Comparison of ENCODE assay signal across 18 mouse cellular contexts in genomic region chr2:92349589-92350425, GRCm38 (mm10). TPM values are rescaled to one million over a fixed set of nuclear protein-coding genes. Genes with fewer than 3 reads are reported as not detected.
A peak's percentile ranks its signal among the peaks of the same experiment; 100 is the strongest.
DNase-seq lines count a peak whose midpoint lies in the region; ATAC-seq lines count a peak whose summit lies in the region.
"Had no signal": no experiment of that assay in that cellular context is flagged by ENCODE, and none has a peak within 500 bp of the region (broad histone marks: within the 10 kb centered on the region; RNA-seq: fewer than 3 reads in every experiment).

No protein-coding gene starts in this region.

- no peak overlapping the region for H3K4me2 ChIP-seq in hindbrain, embryonic 16.5 days (ENCODE audit: low read length)
- no peak overlapping the region for H3K4me2 ChIP-seq in liver, embryonic 16.5 days (ENCODE audit: low read depth, low read length)
- H3K4me2 ChIP-seq in liver, embryonic 12.5 days, result no peak overlapping the region
- H3K4me2 ChIP-seq: forebrain, embryonic 13.5 days; neural tube, embryonic 12.5 days; stomach, embryonic 15.5 days had no signal

- H3K4me1 ChIP-seq in hindbrain, embryonic 16.5 days (ENCODE audit: control insufficient read depth, insufficient read depth, low read depth, low read length), result no peaks in the 10 kb centered on the region
- H3K4me1 ChIP-seq in hindbrain, embryonic 10.5 days (replicated peaks), result peaks cover 22% of the 10 kb centered on the region; the same call in 1 of the 2 replicates
- no peaks in the 10 kb centered on the region; the same call in 1 of the 2 replicates for H3K4me1 ChIP-seq in liver, embryonic 16.5 days (ENCODE audit: control insufficient read depth, low read depth, low read length)
- no peaks in the 10 kb centered on the region for H3K4me1 ChIP-seq in liver, embryonic 12.5 days
- H3K4me1 ChIP-seq: neural tube, embryonic 12.5 days; stomach, embryonic 15.5 days had no signal

- H3K4me3 ChIP-seq in hindbrain, embryonic 16.5 days (ENCODE audit: low read length), result no peak overlapping the region
- H3K4me3 ChIP-seq in hindbrain, embryonic 10.5 days, result no peak overlapping the region
- H3K4me3 ChIP-seq in liver, embryonic 16.5 days (ENCODE audit: low read depth, low read length), result no peak overlapping the region
- no peak overlapping the region for H3K4me3 ChIP-seq in liver, embryonic 12.5 days
- H3K4me3 ChIP-seq: forebrain, embryonic 13.5 days; neural tube, embryonic 12.5 days; stomach, embryonic 15.5 days had no signal

- peak; percentile 82 for ATAC-seq in hindbrain, embryonic 16.5 days
- peak; percentile 55 for ATAC-seq in liver, embryonic 16.5 days (ENCODE audit: low read depth)
- no peak for ATAC-seq in liver, embryonic 12.5 days
- ATAC-seq: forebrain, embryonic 13.5 days; Patski had no signal

- H3K27ac ChIP-seq in hindbrain, embryonic 16.5 days (ENCODE audit: low read depth, low read length), result 0 out of 2 replicates have a peak overlapping the region, but pooled peaks have one; percentile 9
- H3K27ac ChIP-seq in hindbrain, embryonic 10.5 days, result no peak overlapping the region
- no peak overlapping the region for H3K27ac ChIP-seq in liver, embryonic 16.5 days (ENCODE audit: low read length)
- H3K27ac ChIP-seq in liver, embryonic 12.5 days, result no peak overlapping the region
- H3K27ac ChIP-seq: forebrain, embryonic 13.5 days; neural tube, embryonic 12.5 days; stomach, embryonic 15.5 days had no signal

- H3K9ac ChIP-seq in hindbrain, embryonic 16.5 days (ENCODE audit: low read depth, low read length), result no peak overlapping the region
- no peak overlapping the region for H3K9ac ChIP-seq in liver, embryonic 16.5 days (ENCODE audit: low read depth, low read length)
- no peak overlapping the region for H3K9ac ChIP-seq in liver, embryonic 12.5 days
- H3K9ac ChIP-seq: forebrain, embryonic 13.5 days; neural tube, embryonic 12.5 days; stomach, embryonic 15.5 days had no signal

- no peaks in the 10 kb centered on the region for H3K9me3 ChIP-seq in hindbrain, embryonic 16.5 days (ENCODE audit: control insufficient read depth, low read length)
- no peaks in the 10 kb centered on the region for H3K9me3 ChIP-seq in hindbrain, embryonic 10.5 days
- H3K9me3 ChIP-seq in liver, embryonic 16.5 days (replicated peaks; ENCODE audit: control insufficient read depth, low read length), result no peaks in the 10 kb centered on the region
- no peaks in the 10 kb centered on the region for H3K9me3 ChIP-seq in liver, embryonic 12.5 days (replicated peaks)
- H3K9me3 ChIP-seq: forebrain, embryonic 13.5 days; neural tube, embryonic 12.5 days; stomach, embryonic 15.5 days had no signal

- H3K27me3 ChIP-seq in hindbrain, embryonic 16.5 days (replicated peaks; ENCODE audit: control insufficient read depth, insufficient read depth, low read length), result no peaks in the 10 kb centered on the region
- no peaks in the 10 kb centered on the region for H3K27me3 ChIP-seq in hindbrain, embryonic 10.5 days (ENCODE audit: insufficient read depth, poor library complexity, severe bottlenecking)
- H3K27me3 ChIP-seq in liver, embryonic 16.5 days (ENCODE audit: control insufficient read depth, insufficient read depth, low read depth, low read length), result no peaks in the 10 kb centered on the region
- H3K27me3 ChIP-seq in liver, embryonic 12.5 days (replicated peaks), result no peaks in the 10 kb centered on the region
- H3K27me3 ChIP-seq: forebrain, embryonic 13.5 days; neural tube, embryonic 12.5 days; Patski; stomach, embryonic 15.5 days had no signal

- peaks cover 17% of the 10 kb centered on the region for H3K36me3 ChIP-seq in hindbrain, embryonic 16.5 days (ENCODE audit: control insufficient read depth, insufficient read depth, low read length)
- H3K36me3 ChIP-seq in hindbrain, embryonic 10.5 days, result peaks cover 91% of the 10 kb centered on the region
- H3K36me3 ChIP-seq in liver, embryonic 16.5 days (ENCODE audit: control insufficient read depth, insufficient read depth), result no peaks in the 10 kb centered on the region; the same call in 1 of the 2 replicates
- peaks cover 24% of the 10 kb centered on the region for H3K36me3 ChIP-seq in liver, embryonic 12.5 days

- DNase-seq in embryo, embryonic 10 days (ENCODE audit: low spot score), result peak; percentile 72
- DNase-seq in embryo, embryonic 11 days, result no peak
- no peak for DNase-seq in hindbrain, embryonic 10.5 days (ENCODE audit: low spot score)
- peak; percentile 81 for DNase-seq in yolk sac, embryonic 10.5 days (ENCODE audit: low spot score)
- no peak for DNase-seq in left cerebral cortex, adult 8-10 months (ENCODE audit: low spot score in 2 of 2)
- DNase-seq: kidney, adult 11 months; layer of hippocampus, adult 9-11 months; left cerebral cortex, postnatal 4 days; lung, adult 2 months; midbrain, embryonic 14.5 days; thymus, postnatal 14 days had no signal

- 72% methylated on average over 6 of the region's 6 CpGs for WGBS in hindbrain, embryonic 16.5 days
- WGBS in hindbrain, embryonic 10.5 days, result 68% methylated on average over 6 of the region's 6 CpGs
- WGBS in liver, embryonic 16.5 days (ENCODE audit: insufficient replicate concordance), result 53% methylated on average over 6 of the region's 6 CpGs
- WGBS in liver, embryonic 12.5 days (ENCODE audit: insufficient replicate concordance), result 57% methylated on average over 6 of the region's 6 CpGs

RNA-seq across cellular contexts. Expression of gene Pex16, which starts 24.7 kb away (rescaled TPM):
- 43.5 and 45.6 TPM in 2 replicates for polyA plus RNA-seq in hindbrain, embryonic 16.5 days (2015; fragmentation: Nextera tagmentation; extraction: Ambion mirVana)
- polyA plus RNA-seq in hindbrain, embryonic 10.5 days (2016; fragmentation: Nextera tagmentation; extraction: Ambion mirVana), result 26.0 and 30.1 TPM in 2 replicates
- polyA plus RNA-seq in liver, embryonic 16.5 days (2015; fragmentation: Nextera tagmentation; extraction: Ambion mirVana), result 23.7 and 24.6 TPM in 2 replicates
- polyA plus RNA-seq in liver, embryonic 12.5 days (2016; fragmentation: Nextera tagmentation; extraction: Ambion mirVana), result 20.1 and 21.2 TPM in 2 replicates
- total RNA-seq in left cerebral cortex, adult 8-10 months (2022), result 10 to 100 TPM; 31.7 to 33.7 (median 32.7) TPM

RNA-seq across cellular contexts. Expression of gene Large2, which starts 24.9 kb away (rescaled TPM):
- 1.7 and 2.3 TPM in 2 replicates for polyA plus RNA-seq in hindbrain, embryonic 16.5 days (2015; fragmentation: Nextera tagmentation; extraction: Ambion mirVana)
- 7.8 and 12.5 TPM in 2 replicates for polyA plus RNA-seq in hindbrain, embryonic 10.5 days (2016; fragmentation: Nextera tagmentation; extraction: Ambion mirVana)
- 2.5 and 3.5 TPM in 2 replicates for polyA plus RNA-seq in liver, embryonic 16.5 days (2015; fragmentation: Nextera tagmentation; extraction: Ambion mirVana)
- polyA plus RNA-seq in liver, embryonic 12.5 days (2016; fragmentation: Nextera tagmentation; extraction: Ambion mirVana), result 1.8 and 2.0 TPM in 2 replicates
- 1 to 10 TPM in 2 of 4 experiments, under 1 TPM in 2; 0.50 to 1.5 (median 0.85) TPM for total RNA-seq in left cerebral cortex, adult 8-10 months (2022)

RNA-seq across cellular contexts. Expression of gene 1700029I15Rik, which starts 32.5 kb away (rescaled TPM):
- 5.8 and 7.7 TPM in 2 replicates for polyA plus RNA-seq in hindbrain, embryonic 16.5 days (2015; fragmentation: Nextera tagmentation; extraction: Ambion mirVana)
- 3.3 and 4.3 TPM in 2 replicates for polyA plus RNA-seq in hindbrain, embryonic 10.5 days (2016; fragmentation: Nextera tagmentation; extraction: Ambion mirVana)
- 1.1 and 1.5 TPM in 2 replicates for polyA plus RNA-seq in liver, embryonic 16.5 days (2015; fragmentation: Nextera tagmentation; extraction: Ambion mirVana)
- 1.1 and 1.4 TPM in 2 replicates for polyA plus RNA-seq in liver, embryonic 12.5 days (2016; fragmentation: Nextera tagmentation; extraction: Ambion mirVana)
- 1 to 10 TPM; 2.1 to 4.8 (median 3.4) TPM for total RNA-seq in left cerebral cortex, adult 8-10 months (2022)

RNA-seq across cellular contexts. Expression of gene Mapk8ip1, which starts 51.3 kb away (rescaled TPM):
- 112 and 130 TPM in 2 replicates for polyA plus RNA-seq in hindbrain, embryonic 16.5 days (2015; fragmentation: Nextera tagmentation; extraction: Ambion mirVana)
- 55.0 and 75.5 TPM in 2 replicates for polyA plus RNA-seq in hindbrain, embryonic 10.5 days (2016; fragmentation: Nextera tagmentation; extraction: Ambion mirVana)
- 1.2 and 1.8 TPM in 2 replicates for polyA plus RNA-seq in liver, embryonic 16.5 days (2015; fragmentation: Nextera tagmentation; extraction: Ambion mirVana)
- 4.6 and 4.7 TPM in 2 replicates for polyA plus RNA-seq in liver, embryonic 12.5 days (2016; fragmentation: Nextera tagmentation; extraction: Ambion mirVana)
- total RNA-seq in left cerebral cortex, adult 8-10 months (2022), result 100 to 1,000 TPM; 328 to 363 (median 345) TPM

Comparison
In these comparisons a context has a peak if more than half of its experiments do, and no peak if none do; other contexts are left out.
1. DNase-seq: peak in embryo, embryonic 10 days (single experiment) and yolk sac, embryonic 10.5 days (single experiment); none in embryo, embryonic 11 days (single experiment), hindbrain, embryonic 10.5 days (single experiment) and left cerebral cortex, adult 8-10 months (0 of 2).